Mouse (Mus musculus) liver, embryonic 14.5 days (tissue): ENCODE data around the gene Aldh1l1.

Experiments
- CTCF ChIP-seq: IDR thresholded peaks from 2 replicates; pipeline ENCODE4 v1.5.1; 2016; ENCODE audit warnings: antibody characterized with exemption, low read depth, control low read depth
- EP300 ChIP-seq: IDR thresholded peaks from 2 replicates; pipeline ENCODE4 v1.6.1; 2016; ENCODE audit warnings: antibody characterized with exemption, low read depth

DNA sequence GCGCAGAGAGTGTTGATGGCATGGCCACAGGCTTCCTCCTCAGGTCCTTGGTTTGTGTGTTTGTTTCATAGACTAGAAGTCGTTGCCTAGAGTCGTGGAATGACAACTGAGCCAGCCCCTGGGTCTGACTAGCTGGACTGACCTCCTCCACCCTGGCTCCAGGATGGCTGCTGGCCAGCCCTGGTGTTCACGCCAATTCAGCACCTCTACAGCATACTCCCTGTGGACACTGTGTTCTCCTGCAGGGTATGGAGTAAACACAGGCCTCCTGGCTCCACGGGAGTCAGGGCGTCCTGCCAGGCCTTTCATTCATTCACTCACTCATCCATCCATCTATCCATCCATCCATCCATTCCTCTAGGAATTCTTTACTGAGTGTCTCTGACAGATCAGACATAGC is 22.9 kb downstream of the Aldh1l1 start:
- TF ChIP-seq CTCF (no peak), EP300 (no peak)
